Mouse (Mus musculus): ENCODE data around the gene Calr3.

Calr3 gene

GRCm38 (mm10) chr8:72443338-72443993 lies at the start of gene Calr3, which contains the start of gene 1700030K09Rik:
Gene Calr3, minus strand, starts transcription at chr8:72443870.
Gene 1700030K09Rik, plus strand, starts transcription at chr8:72443880.
- peak; percentile 94 for DNase-seq (ENCODE audit: low spot score)

- DNase-seq (ENCODE audit: low spot score): no peak
Observed at GRCm38 (mm10) chr8:72493381-72493780, 49.7 kb upstream of the Calr3 start.

GRCm38 (mm10) chr8:72492622-72493081 lies 49.0 kb upstream of the Calr3 start:
- DNase-seq (ENCODE audit: low spot score): peak; percentile 100

GRCm38 (mm10) chr8:72491680-72492621 lies 48.3 kb upstream of the Calr3 start, which contains the start of gene Slc35e1:
Gene Slc35e1, minus strand, starts transcription at chr8:72492614.
- DNase-seq (ENCODE audit: low spot score): no peak

GRCm38 (mm10) chr8:72491017-72491416 lies 47.3 kb upstream of the Calr3 start:
- no peak for DNase-seq (ENCODE audit: low spot score)

- DNase-seq (ENCODE audit: low spot score): no peak
Observed at GRCm38 (mm10) chr8:72487014-72487413, 43.3 kb upstream of the Calr3 start.

GRCm38 (mm10) chr8:72485456-72486199 lies 42.0 kb upstream of the Calr3 start:
- no peak for DNase-seq (ENCODE audit: low spot score)

GRCm38 (mm10) chr8:72474826-72475546 lies 31.3 kb upstream of the Calr3 start, which contains the start of gene Cherp:
Gene Cherp, minus strand, starts transcription at chr8:72475226.
- DNase-seq (ENCODE audit: low spot score): peak; percentile 90

- no peak for DNase-seq (ENCODE audit: low spot score)
Observed at GRCm38 (mm10) chr8:72470684-72471083, 27.0 kb upstream of the Calr3 start.

- DNase-seq (ENCODE audit: low spot score): no peak
Observed at GRCm38 (mm10) chr8:72469984-72470383, 26.3 kb upstream of the Calr3 start.

- DNase-seq (ENCODE audit: low spot score): no peak
Observed at GRCm38 (mm10) chr8:72469243-72469642, 25.6 kb upstream of the Calr3 start.

- no peak for DNase-seq (ENCODE audit: low spot score)
Observed at GRCm38 (mm10) chr8:72464211-72464610, 20.5 kb upstream of the Calr3 start.

GRCm38 (mm10) chr8:72459881-72460533 lies 16.3 kb upstream of the Calr3 start:
- DNase-seq (ENCODE audit: low spot score): no peak

- DNase-seq (ENCODE audit: low spot score): no peak
Observed at GRCm38 (mm10) chr8:72458457-72458856, 14.8 kb upstream of the Calr3 start.

GRCm38 (mm10) chr8:72457806-72458205 lies 14.1 kb upstream of the Calr3 start:
- no peak for DNase-seq (ENCODE audit: low spot score)

- no peak for DNase-seq (ENCODE audit: low spot score)
Observed at GRCm38 (mm10) chr8:72455317-72455716, 11.6 kb upstream of the Calr3 start.

- no peak for DNase-seq (ENCODE audit: low spot score)
Observed at GRCm38 (mm10) chr8:72453904-72454303, 10.2 kb upstream of the Calr3 start.

- no peak for DNase-seq (ENCODE audit: low spot score)
Observed at GRCm38 (mm10) chr8:72451516-72451915, 7.8 kb upstream of the Calr3 start.

- DNase-seq (ENCODE audit: low spot score): no peak
Observed at GRCm38 (mm10) chr8:72445071-72445470, 1.4 kb upstream of the Calr3 start.

- DNase-seq (ENCODE audit: low spot score): no peak
Observed at GRCm38 (mm10) chr8:72443994-72444350, 302 bp upstream of the Calr3 start.

Data from urinary bladder, postnatal 25 days (tissue).